Comparison of ENCODE assay signal across 15 mouse cellular contexts in genomic region chr2:179307932-179308303, GRCm38 (mm10).
DNase-seq lines count a peak whose midpoint lies in the region; ATAC-seq and TF ChIP-seq lines count a peak whose summit lies in the region.
"Had no signal": no experiment of that assay in that cellular context is flagged by ENCODE, and none has a peak within 500 bp of the region (broad histone marks: within the 10 kb centered on the region; RNA-seq: fewer than 3 reads in every experiment).

No protein-coding gene starts in this region.

- peak overlapping the region; percentile 32; the same call in 1 of the 2 replicates for H3K27ac ChIP-seq in hindbrain, embryonic 13.5 days
- peak overlapping the region; percentile 68 for H3K27ac ChIP-seq in midbrain, postnatal 0 days (ENCODE audit: low read depth, low read length)
- no peak overlapping the region for H3K27ac ChIP-seq in thymus, adult 2 months (ENCODE audit: control insufficient read depth, insufficient read depth, low read length)
- H3K27ac ChIP-seq: heart, embryonic 13.5 days; liver, embryonic 12.5 days had no signal

- WGBS in hindbrain, embryonic 13.5 days: 49% methylated on average over 3 of the region's 3 CpGs
- WGBS in midbrain, postnatal 0 days: 37% methylated on average over 3 of the region's 3 CpGs
- WGBS in thymus, adult 2 months: 30% methylated on average over 3 of the region's 3 CpGs

- intact Hi-C loops in heart, postnatal 14 days (cut with DNase I): no loop called here

- H3K27me3 ChIP-seq in hindbrain, embryonic 13.5 days: peaks cover 64% of the 10 kb centered on the region
- H3K27me3 ChIP-seq in midbrain, postnatal 0 days (ENCODE audit: insufficient read depth, low read length): no peaks in the 10 kb centered on the region
- no peaks in the 10 kb centered on the region for H3K27me3 ChIP-seq in thymus, adult 2 months (ENCODE audit: control insufficient read depth, insufficient read depth, low read length)
- H3K27me3 ChIP-seq: liver, embryonic 12.5 days had no signal

- H3K4me2 ChIP-seq in hindbrain, embryonic 13.5 days: no peak overlapping the region
- no peak overlapping the region for H3K4me2 ChIP-seq in midbrain, postnatal 0 days (ENCODE audit: low read depth, low read length, poor library complexity, severe bottlenecking)
- H3K4me2 ChIP-seq: heart, embryonic 13.5 days; liver, embryonic 12.5 days had no signal

- no peak for ATAC-seq in hindbrain, embryonic 13.5 days (ENCODE audit: low FRiP score)
- ATAC-seq in midbrain, postnatal 0 days (ENCODE audit: low FRiP score): no peak
- ATAC-seq: liver, embryonic 12.5 days; lung, postnatal 0 days had no signal

- H3K9me3 ChIP-seq in hindbrain, embryonic 13.5 days: no peaks in the 10 kb centered on the region
- no peaks in the 10 kb centered on the region for H3K9me3 ChIP-seq in midbrain, postnatal 0 days (ENCODE audit: low read length)
- H3K9me3 ChIP-seq: heart, embryonic 13.5 days; liver, embryonic 12.5 days had no signal

- peak; percentile 12 to 32 for DNase-seq in heart, adult 9 months (ENCODE audit: low spot score in 2 of 2)
- DNase-seq in heart, postnatal 14 days: no peak
- peak; percentile 16 for DNase-seq in testis, postnatal 14 days (ENCODE audit: low spot score)
- no peak for DNase-seq in testis, postnatal 10 days (ENCODE audit: low spot score)
- no peak for DNase-seq in midbrain, postnatal 0 days (ENCODE audit: low spot score)
- DNase-seq in thymus, adult 2 months: no peak
- DNase-seq in frontal cortex, adult 2 months (ENCODE audit: extremely low spot score in 1 of 2, low spot score in 1 of 2): no peak
- DNase-seq: adrenal gland, postnatal 14 days; cerebellum, adult 9-11 months; kidney, adult 9 months; thymus, adult 18-20 months had no signal

- no peaks in the 10 kb centered on the region for H3K36me3 ChIP-seq in hindbrain, embryonic 13.5 days
- H3K36me3 ChIP-seq in midbrain, postnatal 0 days (ENCODE audit: insufficient read depth, low read length): no peaks in the 10 kb centered on the region
- no peaks in the 10 kb centered on the region for H3K36me3 ChIP-seq in thymus, adult 2 months (ENCODE audit: control insufficient read depth, insufficient read depth, low read length)
- H3K36me3 ChIP-seq: heart, embryonic 13.5 days; liver, embryonic 12.5 days had no signal

- no peak for TF ChIP-seq POLR2A in thymus, adult 2 months (IDR thresholded peaks at IDR 0.05; ENCODE audit: control insufficient read depth, extremely low read depth, insufficient read depth, low read length, poor library complexity)

- H3K4me1 ChIP-seq in hindbrain, embryonic 13.5 days (replicated peaks): peaks cover 27% of the 10 kb centered on the region
- peaks cover 14% of the 10 kb centered on the region for H3K4me1 ChIP-seq in midbrain, postnatal 0 days (ENCODE audit: insufficient read depth, low read length)
- H3K4me1 ChIP-seq in thymus, adult 2 months (replicated peaks; ENCODE audit: control insufficient read depth, insufficient read depth, low read length): no peaks in the 10 kb centered on the region
- H3K4me1 ChIP-seq: liver, embryonic 12.5 days had no signal

- H3K4me3 ChIP-seq in hindbrain, embryonic 13.5 days: no peak overlapping the region
- H3K4me3 ChIP-seq in midbrain, postnatal 0 days (ENCODE audit: low read depth, low read length): no peak overlapping the region
- no peak overlapping the region for H3K4me3 ChIP-seq in thymus, adult 2 months (ENCODE audit: control insufficient read depth, insufficient read depth, low read length)
- H3K4me3 ChIP-seq: heart, embryonic 13.5 days; liver, embryonic 12.5 days had no signal

- TF ChIP-seq CTCF in midbrain, postnatal 0 days (IDR thresholded peaks at IDR 0.05): no peak
- no peak for TF ChIP-seq CTCF in thymus, adult 2 months (IDR thresholded peaks at IDR 0.05; ENCODE audit: borderline replicate concordance, control insufficient read depth, extremely low read depth, insufficient read depth, low read length, poor library complexity)

- no peak overlapping the region for H3K9ac ChIP-seq in hindbrain, embryonic 13.5 days
- no peak overlapping the region for H3K9ac ChIP-seq in midbrain, postnatal 0 days (replicated peaks; ENCODE audit: low read length, poor library complexity, severe bottlenecking)
- H3K9ac ChIP-seq: heart, embryonic 13.5 days; liver, embryonic 12.5 days had no signal

Comparison
In these comparisons a context has a peak if more than half of its experiments do, and no peak if none do; other contexts are left out.
1. DNase-seq: peak in heart, adult 9 months (2 of 2) and testis, postnatal 14 days (single experiment); none in heart, postnatal 14 days (0 of 2), testis, postnatal 10 days (single experiment), midbrain, postnatal 0 days (single experiment), thymus, adult 2 months (single experiment) and frontal cortex, adult 2 months (0 of 2).